Mouse (Mus musculus): ENCODE results near the gene Phactr4. TPM values are rescaled to one million over a fixed set of nuclear protein-coding genes. Genes with fewer than 3 reads are reported as not detected.

The Phactr4 gene
- polyA plus RNA-seq, 1 experiment from 2014 or later, result 23.3 TPM

DNA sequence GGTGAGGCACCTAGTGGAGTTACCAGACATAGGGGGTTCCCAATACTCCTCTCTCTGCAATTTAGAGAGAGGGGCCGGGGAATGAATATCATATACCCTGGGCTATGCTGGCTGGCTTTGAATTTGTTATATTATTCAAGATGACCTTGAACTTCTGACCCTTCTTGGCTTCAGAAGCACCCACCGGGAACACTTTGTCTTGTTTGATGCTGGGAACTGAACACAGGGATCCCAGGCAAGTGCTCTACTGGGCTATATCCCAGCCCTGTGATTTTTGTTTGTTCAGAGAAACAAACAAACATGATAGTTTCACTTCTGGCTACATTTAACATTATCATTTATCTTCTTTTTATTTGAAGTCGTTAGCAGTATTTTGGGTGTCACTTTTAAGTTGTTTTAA, 66.9 kb downstream of the Phactr4 start:
- no peak overlapping the region for H3K4me2 ChIP-seq
- no peak overlapping the region for H3K27ac ChIP-seq (ENCODE audit: low read depth)
- no peaks in the 10 kb centered on the region for H3K9me3 ChIP-seq (ENCODE audit: low read depth, low read length)
- H3K27me3 ChIP-seq (ENCODE audit: insufficient read depth, low read length), result no peaks in the 10 kb centered on the region
- no peak overlapping the region for H3K9ac ChIP-seq
- WGBS, result 78% methylated on average over 3 of the region's 3 CpGs
- no peak overlapping the region for H3K4me3 ChIP-seq (ENCODE audit: low read depth, low read length)
- no peak for ATAC-seq (ENCODE audit: insufficient read depth)
- H3K4me1 ChIP-seq (ENCODE audit: insufficient read depth), result peaks cover 5% of the 10 kb centered on the region; the same call in 1 of the 2 replicates
- peaks cover 62% of the 10 kb centered on the region for H3K36me3 ChIP-seq (ENCODE audit: insufficient read depth)
- DNase-seq, result no peak
- no peak for TF ChIP-seq CTCF (IDR thresholded peaks at IDR 0.05; ENCODE audit: low read depth)

DNA sequence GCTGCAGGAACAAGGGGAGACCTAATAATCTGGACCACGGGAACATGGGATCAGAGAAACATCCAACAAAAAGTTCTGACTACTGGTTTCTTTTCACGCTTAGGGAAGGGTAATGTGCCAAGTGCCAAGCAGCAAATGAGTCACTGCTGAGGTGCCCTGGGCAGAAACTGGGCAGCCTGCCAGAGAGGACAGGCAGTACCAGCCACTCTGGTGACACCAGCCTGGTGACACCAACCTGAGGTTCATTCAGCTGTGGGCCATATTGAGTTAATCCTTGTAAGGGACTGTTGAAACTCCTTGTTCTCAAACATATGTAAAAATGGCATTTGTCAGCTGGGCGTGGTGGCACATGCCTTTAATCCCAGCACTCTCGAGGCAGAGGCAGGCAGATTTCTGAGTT, 67.7 kb downstream of the Phactr4 start:
- H3K4me2 ChIP-seq, result no peak overlapping the region
- H3K9me3 ChIP-seq (ENCODE audit: low read depth, low read length), result no peaks in the 10 kb centered on the region
- H3K9ac ChIP-seq, result no peak overlapping the region
- H3K27ac ChIP-seq (ENCODE audit: low read depth), result no peak overlapping the region
- no peak for DNase-seq
- ATAC-seq (ENCODE audit: insufficient read depth), result no peak
- no peak overlapping the region for H3K4me3 ChIP-seq (ENCODE audit: low read depth, low read length)
- H3K27me3 ChIP-seq (ENCODE audit: insufficient read depth, low read length), result no peaks in the 10 kb centered on the region
- TF ChIP-seq CTCF (IDR thresholded peaks at IDR 0.05; ENCODE audit: low read depth), result no peak
- H3K36me3 ChIP-seq (ENCODE audit: insufficient read depth), result peaks cover 54% of the 10 kb centered on the region
- WGBS, result 87% methylated on average over 4 of the region's 4 CpGs
- H3K4me1 ChIP-seq (ENCODE audit: insufficient read depth), result peaks cover 5% of the 10 kb centered on the region; the same call in 1 of the 2 replicates

DNA sequence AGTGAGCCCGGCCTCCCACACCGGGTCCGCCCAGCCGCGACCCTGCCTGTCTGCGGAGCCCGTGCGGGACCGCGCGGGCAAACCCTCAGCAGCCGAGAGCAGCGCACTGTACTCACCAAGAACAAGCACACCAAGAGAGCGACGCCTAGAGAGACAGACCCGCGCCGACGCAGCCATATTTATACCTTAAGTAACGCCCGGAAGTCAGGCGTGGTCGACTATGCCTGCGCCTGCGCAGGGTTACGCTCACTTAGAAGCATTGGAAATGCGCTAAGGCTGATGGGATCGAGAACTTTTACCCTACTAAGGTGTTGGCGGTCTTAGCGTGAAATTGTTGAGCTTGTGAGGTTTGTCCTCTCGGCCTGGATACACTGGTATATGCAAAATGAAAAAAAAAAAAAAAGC, 68.8 kb downstream of the Phactr4 start, which contains the start of gene Rcc1:
Rcc1 (minus strand) TSS at position 125 of the 405 bp plus-strand sequence.
- H3K9ac ChIP-seq, result peak within 1 kb of the TSS; percentile 96
- peak; percentile 34 for TF ChIP-seq CTCF (IDR thresholded peaks at IDR 0.05; ENCODE audit: low read depth)
- H3K4me1 ChIP-seq (ENCODE audit: insufficient read depth), result peaks cover 5% of the 10 kb centered on the region; the same call in 1 of the 2 replicates
- no peaks in the 10 kb centered on the region for H3K9me3 ChIP-seq (ENCODE audit: low read depth, low read length)
- H3K27me3 ChIP-seq (ENCODE audit: insufficient read depth, low read length), result no peaks in the 10 kb centered on the region
- peaks cover 44% of the 10 kb centered on the region for H3K36me3 ChIP-seq (ENCODE audit: insufficient read depth)
- under 1% methylated on average over 31 of the region's 31 CpGs for WGBS
- peak within 1 kb of the TSS; percentile 94 for H3K27ac ChIP-seq (ENCODE audit: low read depth)
- DNase-seq, result peak; percentile 98
- peak within 1 kb of the TSS; percentile 77 for H3K4me2 ChIP-seq
- H3K4me3 ChIP-seq (ENCODE audit: low read depth, low read length), result peak within 1 kb of the TSS; percentile 85
- peak; percentile 93 for ATAC-seq (ENCODE audit: insufficient read depth)

DNA sequence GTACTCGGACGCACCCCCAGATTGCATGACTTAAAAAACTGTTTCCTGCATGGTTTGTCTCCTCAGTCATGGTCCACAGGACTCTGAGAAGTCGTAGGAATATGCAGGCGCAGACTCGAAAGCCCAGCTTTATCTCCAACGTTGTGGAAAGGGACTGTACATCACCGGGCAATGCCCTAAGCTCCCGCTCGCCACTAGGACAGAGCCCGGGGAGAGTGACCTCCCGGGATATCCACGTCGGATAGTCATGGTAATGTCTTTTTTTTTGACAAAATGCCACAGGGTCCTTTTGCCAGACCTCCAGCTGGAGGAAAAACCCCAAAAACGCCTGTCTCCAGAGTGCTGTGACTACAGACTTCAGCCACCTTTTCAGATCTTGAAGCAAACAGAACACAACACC, 69.5 kb downstream of the Phactr4 start:
- Histone ChIP-seq H3K4me3 (ENCODE audit: low read depth, low read length) (peak overlapping the region; percentile 85), H3K9me3 (ENCODE audit: low read depth, low read length) (no peaks in the 10 kb centered on the region), H3K9ac (peak overlapping the region; percentile 96), H3K4me1 (ENCODE audit: insufficient read depth) (peaks cover 5% of the 10 kb centered on the region; the same call in 1 of the 2 replicates), H3K36me3 (ENCODE audit: insufficient read depth) (peaks cover 36% of the 10 kb centered on the region), H3K4me2 (peak overlapping the region; percentile 77), H3K27ac (ENCODE audit: low read depth) (peak overlapping the region; percentile 94), H3K27me3 (ENCODE audit: insufficient read depth, low read length) (no peaks in the 10 kb centered on the region)
- ATAC-seq (ENCODE audit: insufficient read depth) (no peak), DNase-seq (peak; percentile 51)
- TF ChIP-seq CTCF (IDR thresholded peaks at IDR 0.05; ENCODE audit: low read depth), result no peak
- WGBS, result under 1% methylated on average over 14 of the region's 14 CpGs

DNA sequence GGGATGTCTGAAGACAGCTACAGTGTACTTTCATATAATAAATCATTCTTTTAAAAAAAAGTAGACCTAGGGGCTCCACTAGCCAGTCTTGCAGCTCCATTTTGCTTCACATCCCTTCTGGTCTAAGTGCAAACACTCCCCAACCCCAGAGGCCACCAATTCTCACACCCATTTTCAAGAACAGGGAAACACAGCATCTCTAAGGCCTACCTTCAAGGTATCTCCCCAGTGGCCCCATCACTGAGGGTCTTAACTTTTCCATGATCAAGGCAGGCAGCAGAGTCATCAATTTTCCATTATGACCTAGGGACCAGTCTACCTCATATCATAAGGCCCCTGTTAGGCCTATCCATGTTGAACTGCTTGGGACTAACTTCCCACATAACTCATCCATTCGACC, 70.9 kb downstream of the Phactr4 start:
- peak overlapping the region; percentile 85 for H3K4me3 ChIP-seq (ENCODE audit: low read depth, low read length)
- H3K9me3 ChIP-seq (ENCODE audit: low read depth, low read length), result no peaks in the 10 kb centered on the region
- H3K27me3 ChIP-seq (ENCODE audit: insufficient read depth, low read length), result no peaks in the 10 kb centered on the region
- H3K4me1 ChIP-seq (ENCODE audit: insufficient read depth), result peaks cover 5% of the 10 kb centered on the region; the same call in 1 of the 2 replicates
- H3K4me2 ChIP-seq, result peak overlapping the region; percentile 77
- no peak for ATAC-seq (ENCODE audit: insufficient read depth)
- H3K27ac ChIP-seq (ENCODE audit: low read depth), result peak overlapping the region; percentile 36
- 21% methylated on average over 1 of the region's 1 CpGs for WGBS
- H3K9ac ChIP-seq, result peak overlapping the region; percentile 96
- DNase-seq, result no peak
- no peak for TF ChIP-seq CTCF (IDR thresholded peaks at IDR 0.05; ENCODE audit: low read depth)
- peaks cover 24% of the 10 kb centered on the region for H3K36me3 ChIP-seq (ENCODE audit: insufficient read depth)

DNA sequence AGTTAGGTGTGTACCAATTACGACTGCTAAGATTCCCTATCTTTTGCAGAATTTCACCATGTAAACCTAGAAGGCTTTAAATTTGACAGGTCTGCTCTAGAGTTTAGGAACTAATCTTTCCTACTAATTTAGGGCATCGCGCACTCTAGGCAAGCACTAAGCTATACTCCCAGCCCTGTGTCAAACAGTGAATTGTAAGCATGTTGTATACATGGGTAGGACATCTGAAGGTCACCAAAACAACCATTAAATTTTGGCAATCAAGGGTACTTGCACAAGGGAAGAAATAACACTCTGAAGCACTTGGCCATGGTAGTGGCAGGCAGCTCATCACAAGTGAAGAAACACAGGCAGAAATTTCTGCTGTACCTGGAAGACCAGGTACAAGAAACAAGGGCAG, 71.4 kb downstream of the Phactr4 start:
- TF ChIP-seq CTCF (IDR thresholded peaks at IDR 0.05; ENCODE audit: low read depth), result no peak
- H3K27ac ChIP-seq (ENCODE audit: low read depth), result peak overlapping the region; percentile 36; the same call in 1 of the 2 replicates
- H3K36me3 ChIP-seq (ENCODE audit: insufficient read depth), result peaks cover 19% of the 10 kb centered on the region
- H3K4me1 ChIP-seq (ENCODE audit: insufficient read depth), result peaks cover 5% of the 10 kb centered on the region; the same call in 1 of the 2 replicates
- WGBS, result 65% methylated on average over 3 of the region's 3 CpGs
- no peak for ATAC-seq (ENCODE audit: insufficient read depth)
- H3K4me3 ChIP-seq (ENCODE audit: low read depth, low read length), result no peak overlapping the region
- no peaks in the 10 kb centered on the region for H3K27me3 ChIP-seq (ENCODE audit: insufficient read depth, low read length)
- no peak for DNase-seq
- no peaks in the 10 kb centered on the region for H3K9me3 ChIP-seq (ENCODE audit: low read depth, low read length)
- H3K4me2 ChIP-seq, result peak overlapping the region; percentile 77
- H3K9ac ChIP-seq, result 0 out of 2 replicates have a peak overlapping the region, but pooled peaks have one; percentile 96

DNA sequence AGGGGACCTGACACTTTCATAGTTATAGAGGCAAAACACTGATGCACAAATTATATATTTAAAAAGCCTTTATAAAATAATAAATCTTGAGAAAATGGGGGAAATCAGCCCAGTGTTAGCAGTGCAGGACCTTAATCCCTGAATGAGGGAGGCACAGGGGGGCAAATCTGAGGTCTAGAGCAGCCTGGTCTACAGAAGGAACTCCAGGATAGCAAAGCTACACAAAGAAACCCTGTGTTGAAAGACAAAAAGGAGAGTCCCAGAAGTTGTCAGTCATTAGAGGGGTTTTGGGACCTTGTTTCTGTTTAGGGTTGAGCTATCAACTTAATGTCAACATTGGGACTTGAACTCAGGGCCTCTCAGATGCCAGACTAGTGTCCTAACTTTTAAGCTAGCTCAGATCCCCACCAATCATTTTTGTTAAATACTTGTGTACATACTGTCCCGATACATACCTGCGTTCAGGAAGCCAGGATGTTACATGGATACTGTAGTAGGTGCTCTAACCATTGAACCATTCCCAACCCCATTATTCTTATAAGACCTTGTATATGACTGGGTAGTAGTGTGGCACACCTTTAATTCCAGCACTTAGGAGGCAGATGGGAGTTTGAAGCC, 72.1 kb downstream of the Phactr4 start:
- WGBS, result 46% methylated on average over 2 of the region's 2 CpGs
- no peak overlapping the region for H3K4me2 ChIP-seq

More for the DNA sequence above, 72.1 kb downstream of the Phactr4 start:
- Histone ChIP-seq H3K27ac (ENCODE audit: low read depth) (no peak overlapping the region), H3K27me3 (ENCODE audit: insufficient read depth, low read length) (no peaks in the 10 kb centered on the region), H3K4me1 (ENCODE audit: insufficient read depth) (peaks cover 5% of the 10 kb centered on the region; the same call in 1 of the 2 replicates), H3K9me3 (ENCODE audit: low read depth, low read length) (no peaks in the 10 kb centered on the region), H3K9ac (no peak overlapping the region), H3K4me3 (ENCODE audit: low read depth, low read length) (no peak overlapping the region), H3K36me3 (ENCODE audit: insufficient read depth) (peaks cover 18% of the 10 kb centered on the region)
- DNase-seq (peak; percentile 26), ATAC-seq (ENCODE audit: insufficient read depth) (no peak)
- TF ChIP-seq CTCF (IDR thresholded peaks at IDR 0.05; ENCODE audit: low read depth), result no peak
